Mouse (Mus musculus) neural tube, embryonic 15.5 days (tissue): ENCODE data around the gene Dcpp3. TPM values are rescaled to one million over a fixed set of nuclear protein-coding genes. Genes with fewer than 3 reads are reported as not detected.
"Not testable (repeated sequence)": the region's sequence is repeated elsewhere in the genome, so short reads cannot be mapped to it uniquely, and the experiment has no call there.

Experiments
- ATAC-seq: fragments of 200-750 bp; cut with Nextera tagmentation; 2 replicates; pipeline ENCODE4 v1.8.0; 2017; ENCODE audit warnings: mild to moderate bottlenecking, moderate TSS enrichment, moderate library complexity; ENCODE audit not compliant: low FRiP score
- H3K27ac ChIP-seq: fragments of 300-500 bp; sonication (generic); replicated peaks from 2 replicates; pipeline ENCODE4 v1.5.1; 2015; ENCODE audit warnings: mild to moderate bottlenecking, inconsistent platforms
- H3K27me3 ChIP-seq: fragments of 300-500 bp; sonication (generic); replicated peaks from 2 replicates; pipeline ENCODE4 v1.6.1; 2015; ENCODE audit warnings: inconsistent platforms
- H3K36me3 ChIP-seq: fragments of 300-500 bp; sonication (generic); 2 replicates; pipeline ENCODE4 v1.6.1; 2015; ENCODE audit warnings: inconsistent platforms
- H3K4me1 ChIP-seq: fragments of 300-500 bp; sonication (generic); 2 replicates; pipeline ENCODE4 v1.6.1; 2015; ENCODE audit warnings: inconsistent platforms
- H3K4me2 ChIP-seq: fragments of 300-500 bp; sonication (generic); 2 replicates; pipeline ENCODE4 v1.6.1; 2015; ENCODE audit warnings: inconsistent platforms, mild to moderate bottlenecking, moderate library complexity
- H3K4me3 ChIP-seq: fragments of 300-500 bp; sonication (generic); replicated peaks from 2 replicates; pipeline ENCODE4 v1.5.1; 2015; ENCODE audit warnings: mild to moderate bottlenecking, inconsistent platforms
- H3K9ac ChIP-seq: fragments of 300-500 bp; sonication (generic); replicated peaks from 2 replicates; pipeline ENCODE4 v1.6.1; 2015; ENCODE audit warnings: mild to moderate bottlenecking, inconsistent platforms
- H3K9me3 ChIP-seq: fragments of 300-500 bp; sonication (generic); replicated peaks from 2 replicates; pipeline ENCODE4 v1.6.1; 2016; ENCODE audit warnings: inconsistent platforms
- WGBS: fragments of 180-500 bp; shearing (Covaris S2); methylation state at CpG from one replicate; pipeline ENCODE4 v1.1.7; 2015; ENCODE audit warnings: mixed read lengths; 5-methylcytosine and 5-hydroxymethylcytosine counted together
- polyA plus RNA-seq: library from polyadenylated mRNA; unstranded; fragments of >200 nt; fragmentation: Nextera tagmentation; extraction: Ambion mirVana; gene quantifications from 2 replicates; pipeline ENCODE4 v1.2.1, GENCODE M21; 2015

Gene Dcpp3
- polyA plus RNA-seq, result not detected in 2 replicates

DNA sequence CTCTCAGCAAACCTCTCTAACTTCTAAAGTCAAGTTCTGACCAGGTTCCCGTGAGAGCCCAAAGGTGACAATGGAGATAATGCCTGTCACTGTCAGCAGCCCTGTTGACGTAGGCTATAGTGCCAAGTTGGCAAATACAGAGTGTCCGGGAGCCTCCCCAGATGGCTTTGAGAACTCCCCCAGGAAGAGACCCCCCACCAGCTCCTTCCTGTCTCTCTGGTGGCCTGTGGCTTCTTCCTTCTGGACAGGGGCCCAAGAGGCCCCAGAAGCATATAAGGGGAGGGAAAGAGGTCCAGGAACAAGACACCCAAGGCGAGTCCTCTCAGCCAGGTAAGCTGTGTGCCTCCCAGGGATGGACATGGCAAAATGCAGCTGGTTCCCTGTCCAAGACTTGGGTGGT is at the start of gene Dcpp3:
Gene Dcpp3 (plus strand): TSS at position 301 of the 400 bp plus-strand sequence.
- not testable (repeated sequence) for H3K27ac ChIP-seq, H3K27me3 ChIP-seq, ATAC-seq, H3K4me2 ChIP-seq, H3K36me3 ChIP-seq, H3K4me3 ChIP-seq, H3K4me1 ChIP-seq, H3K9ac ChIP-seq, H3K9me3 ChIP-seq
- WGBS, result 64% methylated on average over 4 of the region's 4 CpGs

DNA sequence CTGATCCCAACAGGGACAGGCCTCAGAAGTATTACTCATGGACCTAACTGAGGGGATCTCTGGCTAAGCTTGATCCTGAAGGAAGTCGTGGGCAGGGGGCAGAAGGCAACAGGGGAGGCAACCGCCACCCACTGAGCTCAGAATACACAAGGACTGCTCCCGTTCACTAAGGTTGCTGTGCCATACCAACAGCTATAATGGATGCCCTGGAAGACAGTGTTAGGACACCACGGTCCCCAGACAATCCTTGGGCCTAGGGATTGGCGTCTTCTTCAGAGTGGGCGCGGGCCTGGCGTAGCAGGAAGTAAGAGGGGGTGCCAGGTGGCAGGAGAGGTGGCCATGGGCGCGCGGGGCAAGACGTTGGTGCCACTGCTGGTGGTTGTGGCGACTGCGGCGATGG is 49.5 kb upstream of the Dcpp3 start, which contains the start of gene Prss21:
Gene Prss21 (plus strand): TSS at position 301 of the 400 bp plus-strand sequence.
- H3K27ac ChIP-seq, result no peak within 1 kb of the TSS
- H3K9ac ChIP-seq, result no peak within 1 kb of the TSS
- H3K36me3 ChIP-seq, result no peaks in the 10 kb centered on the region
- no peak within 1 kb of the TSS for H3K4me2 ChIP-seq
- no peaks in the 10 kb centered on the region for H3K27me3 ChIP-seq
- no peak within 1 kb of the TSS for H3K4me3 ChIP-seq
- no peaks in the 10 kb centered on the region for H3K4me1 ChIP-seq
- H3K9me3 ChIP-seq, result no peaks in the 10 kb centered on the region
- WGBS, result 86% methylated on average over 15 of the region's 15 CpGs
- ATAC-seq, result no peak

DNA sequence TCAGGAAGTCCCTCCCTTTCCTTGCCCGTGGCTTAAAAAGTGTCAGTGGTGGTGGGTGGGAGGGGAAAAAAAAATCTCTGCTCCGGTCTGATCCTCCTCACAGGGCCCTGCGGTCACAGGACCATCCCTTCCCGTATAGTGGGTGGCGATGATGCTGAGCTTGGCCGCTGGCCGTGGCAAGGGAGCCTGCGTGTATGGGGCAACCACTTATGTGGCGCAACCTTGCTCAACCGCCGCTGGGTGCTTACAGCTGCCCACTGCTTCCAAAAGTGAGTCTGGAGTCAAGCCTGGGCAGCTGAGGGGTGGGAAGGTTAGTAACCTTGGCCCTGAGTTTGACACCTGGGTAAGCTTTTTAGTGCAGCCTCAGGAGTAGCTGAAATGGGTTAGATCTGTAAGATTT is 48.7 kb upstream of the Dcpp3 start:
- no peak overlapping the region for H3K4me3 ChIP-seq
- H3K9me3 ChIP-seq, result no peaks in the 10 kb centered on the region
- no peak overlapping the region for H3K9ac ChIP-seq
- 94% methylated on average over 11 of the region's 11 CpGs for WGBS
- no peaks in the 10 kb centered on the region for H3K36me3 ChIP-seq
- H3K27ac ChIP-seq, result no peak overlapping the region
- no peak overlapping the region for H3K4me2 ChIP-seq
- no peak for ATAC-seq
- no peaks in the 10 kb centered on the region for H3K4me1 ChIP-seq
- no peaks in the 10 kb centered on the region for H3K27me3 ChIP-seq

DNA sequence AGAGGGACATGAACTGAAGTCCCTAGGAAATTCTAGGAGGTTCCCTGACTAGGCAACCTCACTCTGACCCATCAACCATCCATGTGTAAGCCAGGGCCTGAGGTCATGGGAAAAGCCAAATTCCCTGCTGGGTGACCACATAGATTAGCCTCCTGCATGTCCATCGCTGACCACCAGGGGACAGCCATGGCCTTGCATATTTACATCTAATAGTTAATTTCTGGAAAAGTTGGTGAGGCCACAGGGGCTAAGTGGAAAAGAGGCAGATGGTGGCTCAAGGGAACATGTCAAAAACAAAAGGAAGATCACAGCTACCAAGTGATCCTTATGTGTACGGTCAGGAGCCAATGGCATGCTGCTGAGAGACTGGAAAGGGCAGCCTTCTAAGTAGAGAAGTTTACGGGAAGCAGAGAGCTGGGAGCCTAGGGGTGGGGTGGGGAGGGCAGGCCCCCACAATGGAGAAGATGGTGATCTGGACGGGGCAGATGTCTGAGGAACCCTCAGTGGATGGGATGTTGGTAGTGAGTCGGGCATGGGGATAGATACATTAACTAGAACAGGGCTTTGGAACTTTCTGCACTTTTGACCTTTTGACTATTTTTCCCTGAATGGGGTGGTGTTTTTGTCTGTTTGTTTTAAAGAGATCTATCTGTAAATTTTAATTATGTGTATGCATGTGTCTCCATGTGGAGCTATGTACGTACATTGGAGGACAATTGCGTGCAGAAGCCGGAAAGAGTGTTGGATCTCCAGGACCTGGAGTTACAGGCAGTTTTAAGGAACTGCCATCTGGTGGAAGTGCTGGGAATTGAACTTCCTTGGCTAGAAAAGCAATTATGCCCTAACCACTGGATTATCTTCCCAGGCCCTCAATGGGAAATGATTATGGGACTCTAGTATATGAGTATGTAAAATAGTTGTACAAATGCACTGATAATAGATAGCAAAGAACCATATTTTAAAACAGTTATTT is 43.1 kb upstream of the Dcpp3 start:
- no peaks in the 10 kb centered on the region for H3K9me3 ChIP-seq
- H3K27me3 ChIP-seq, result no peaks in the 10 kb centered on the region
- WGBS, result 57% methylated on average over 8 of the region's 8 CpGs
- no peak for ATAC-seq
- no peaks in the 10 kb centered on the region for H3K4me1 ChIP-seq
- no peaks in the 10 kb centered on the region for H3K36me3 ChIP-seq
- no peak overlapping the region for H3K4me3 ChIP-seq
- no peak overlapping the region for H3K4me2 ChIP-seq
- H3K27ac ChIP-seq, result no peak overlapping the region
- no peak overlapping the region for H3K9ac ChIP-seq

DNA sequence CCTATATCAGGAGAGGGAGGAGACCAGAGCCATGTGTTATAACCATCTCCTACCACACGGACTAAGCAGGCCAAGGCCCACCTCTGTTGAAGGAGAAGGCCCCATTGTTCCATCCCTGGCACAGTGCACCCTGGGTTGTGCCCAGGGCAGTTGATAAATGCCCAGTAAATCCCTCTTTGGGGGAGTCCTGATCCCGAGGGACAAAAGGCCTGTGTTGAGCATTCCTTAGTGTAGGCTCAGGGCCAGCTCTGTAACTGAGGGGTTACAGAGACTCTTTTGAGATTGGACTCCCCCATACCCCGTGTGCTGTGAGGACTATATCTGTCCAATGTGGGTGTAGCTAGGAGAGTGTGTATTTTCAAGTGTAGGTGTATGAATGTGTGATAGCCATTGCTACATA is 40.5 kb upstream of the Dcpp3 start:
- Histone ChIP-seq H3K36me3 (no peaks in the 10 kb centered on the region), H3K4me3 (no peak overlapping the region), H3K27ac (peak overlapping the region; percentile 30; the same call in 1 of the 2 replicates), H3K27me3 (no peaks in the 10 kb centered on the region), H3K9ac (no peak overlapping the region), H3K4me1 (no peaks in the 10 kb centered on the region), H3K4me2 (no peak overlapping the region), H3K9me3 (no peaks in the 10 kb centered on the region)
- ATAC-seq, result peak; percentile 90
- 47% methylated on average over 3 of the region's 3 CpGs for WGBS

DNA sequence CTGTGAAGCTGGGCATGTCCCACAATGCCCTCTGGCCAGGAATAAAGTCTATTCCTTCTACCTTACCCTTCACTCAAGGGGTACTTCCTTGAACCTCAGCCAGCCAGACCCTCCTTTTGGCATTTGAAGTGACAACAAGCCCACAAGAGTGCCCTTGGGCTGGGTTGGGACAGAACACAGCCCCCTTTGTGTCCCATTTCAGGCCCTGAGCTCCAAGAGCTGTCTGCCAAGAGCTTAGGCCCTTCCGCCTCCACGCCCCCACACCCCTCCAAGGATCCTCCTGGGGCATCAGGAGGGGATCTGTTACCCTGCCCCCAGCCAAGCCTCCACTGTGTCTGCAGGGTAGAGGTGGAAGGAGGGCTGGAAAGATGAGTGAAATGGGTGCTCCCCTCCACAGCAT is 40.1 kb upstream of the Dcpp3 start:
- 92% methylated on average over 2 of the region's 2 CpGs for WGBS
- H3K4me1 ChIP-seq, result no peaks in the 10 kb centered on the region
- no peak overlapping the region for H3K4me2 ChIP-seq
- no peaks in the 10 kb centered on the region for H3K27me3 ChIP-seq
- peak; percentile 92 for ATAC-seq
- H3K27ac ChIP-seq, result peak overlapping the region; percentile 46
- no peak overlapping the region for H3K4me3 ChIP-seq
- H3K9ac ChIP-seq, result no peak overlapping the region
- no peaks in the 10 kb centered on the region for H3K36me3 ChIP-seq
- H3K9me3 ChIP-seq, result no peaks in the 10 kb centered on the region

DNA sequence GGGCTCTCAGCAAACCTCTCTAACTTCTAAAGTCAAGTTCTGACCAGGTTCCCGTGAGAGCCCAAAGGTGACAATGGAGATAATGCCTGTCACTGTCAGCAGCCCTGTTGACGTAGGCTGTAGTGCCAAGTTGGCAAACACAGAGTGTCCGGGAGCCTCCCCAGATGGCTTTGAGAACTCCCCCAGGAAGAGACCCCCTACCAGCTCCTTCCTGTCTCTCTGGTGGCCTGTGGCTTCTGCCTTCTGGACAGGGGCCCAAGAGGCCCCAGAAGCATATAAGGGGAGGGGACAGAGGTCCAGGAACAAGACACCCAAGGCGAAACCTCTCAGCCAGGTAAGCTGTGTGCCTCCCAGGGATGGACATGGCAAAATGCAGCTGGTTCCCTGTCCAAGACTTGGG is 36.7 kb upstream of the Dcpp3 start, which contains the start of the genes Dcpp1 and Dcpp2:
Gene Dcpp1 (plus strand): TSS at position 301 of the 400 bp plus-strand sequence.
Gene Dcpp2 (plus strand): TSS at position 305 of the 400 bp plus-strand sequence.
- H3K27me3 ChIP-seq, H3K36me3 ChIP-seq, H3K27ac ChIP-seq, H3K9ac ChIP-seq, H3K4me2 ChIP-seq, H3K4me3 ChIP-seq, H3K4me1 ChIP-seq, H3K9me3 ChIP-seq, ATAC-seq: not testable (repeated sequence)
- whole genome bisulfite sequencing, result 90% methylated on average over 4 of the region's 4 CpGs

DNA sequence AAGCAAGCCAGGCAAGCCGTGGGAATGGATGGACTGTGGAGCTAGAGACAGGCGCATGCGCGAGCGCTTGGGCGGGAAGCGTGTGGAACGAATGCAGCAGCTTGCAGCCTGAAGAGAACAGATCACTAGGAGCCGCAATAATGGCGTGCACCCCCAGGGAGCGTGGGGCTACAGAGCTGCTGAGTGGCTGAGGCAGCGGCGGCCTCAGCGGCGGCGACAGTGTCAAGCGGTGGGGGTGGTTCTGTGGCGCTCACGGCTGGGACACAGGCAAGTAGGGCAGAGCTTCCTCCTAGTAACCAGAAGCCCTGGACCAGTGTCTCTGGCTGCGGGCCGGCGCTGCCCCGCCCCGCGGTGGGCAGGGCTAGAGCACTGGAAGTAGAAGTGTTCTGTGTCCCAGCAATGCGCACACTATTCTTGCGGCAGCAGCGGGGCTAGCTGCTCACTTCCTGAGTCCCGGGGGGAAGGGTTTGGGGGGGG is 7.3 kb downstream of the Dcpp3 start:
- peak overlapping the region; percentile 95 for H3K27ac ChIP-seq
- ATAC-seq, result peak; percentile 96
- no peaks in the 10 kb centered on the region for H3K36me3 ChIP-seq
- no peaks in the 10 kb centered on the region for H3K27me3 ChIP-seq
- H3K9ac ChIP-seq, result peak overlapping the region; percentile 65
- peaks cover 13% of the 10 kb centered on the region for H3K4me1 ChIP-seq
- WGBS, result under 1% methylated on average over 29 of the region's 29 CpGs
- no peaks in the 10 kb centered on the region for H3K9me3 ChIP-seq
- H3K4me2 ChIP-seq, result peak overlapping the region; percentile 89
- peak overlapping the region; percentile 69 for H3K4me3 ChIP-seq

DNA sequence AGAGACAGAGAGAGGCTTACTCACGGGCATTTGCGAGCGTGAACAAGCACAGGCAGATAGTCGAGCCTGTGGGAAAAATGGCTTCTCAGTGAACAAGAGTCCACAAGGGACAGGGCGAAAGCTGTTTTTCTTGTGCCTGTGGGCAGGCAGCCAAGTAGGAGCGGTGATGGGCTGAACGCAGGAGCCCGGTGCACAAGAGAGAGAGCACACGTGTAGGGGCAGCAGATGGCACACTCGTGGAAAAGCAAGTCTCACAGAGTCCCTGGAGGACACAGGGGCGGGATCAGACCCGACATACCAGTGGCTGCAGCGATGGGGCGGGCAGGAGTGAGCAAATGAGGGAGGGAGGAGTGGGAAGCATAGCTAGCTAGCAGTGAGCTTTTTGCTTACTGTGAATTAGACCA is 7.8 kb downstream of the Dcpp3 start:
- Histone ChIP-seq H3K9ac (peak overlapping the region; percentile 65), H3K36me3 (no peaks in the 10 kb centered on the region), H3K27ac (peak overlapping the region; percentile 95), H3K4me2 (peak overlapping the region; percentile 89), H3K4me3 (peak overlapping the region; percentile 69), H3K27me3 (no peaks in the 10 kb centered on the region), H3K9me3 (no peaks in the 10 kb centered on the region), H3K4me1 (peaks cover 13% of the 10 kb centered on the region)
- peak; percentile 90 for ATAC-seq
- WGBS, result under 1% methylated on average over 14 of the region's 14 CpGs

DNA sequence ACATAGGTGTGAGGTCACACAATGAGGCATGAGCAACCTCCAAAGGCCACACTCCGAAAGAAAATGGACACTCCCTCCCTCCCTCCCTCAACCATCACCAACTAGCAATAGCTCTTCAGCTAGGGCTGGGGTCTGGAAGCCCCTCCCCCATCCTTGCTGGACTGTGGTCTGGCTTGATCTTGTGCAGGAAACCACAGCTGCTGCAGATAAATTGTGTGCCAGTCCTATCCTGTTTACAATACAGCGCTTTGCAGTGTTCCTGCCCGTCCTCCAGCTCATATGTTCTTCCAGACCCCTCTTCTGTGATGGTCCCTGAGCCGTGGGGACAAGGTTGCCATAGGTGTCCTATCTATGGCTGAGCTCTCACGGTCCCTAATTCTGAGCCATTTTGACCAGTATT is 13.9 kb downstream of the Dcpp3 start:
- Histone ChIP-seq H3K9ac (no peak overlapping the region), H3K36me3 (no peaks in the 10 kb centered on the region), H3K27ac (no peak overlapping the region), H3K4me3 (no peak overlapping the region), H3K9me3 (no peaks in the 10 kb centered on the region), H3K4me1 (no peaks in the 10 kb centered on the region), H3K4me2 (no peak overlapping the region), H3K27me3 (no peaks in the 10 kb centered on the region)
- 90% methylated on average over 5 of the region's 5 CpGs for WGBS
- ATAC-seq, result no peak

DNA sequence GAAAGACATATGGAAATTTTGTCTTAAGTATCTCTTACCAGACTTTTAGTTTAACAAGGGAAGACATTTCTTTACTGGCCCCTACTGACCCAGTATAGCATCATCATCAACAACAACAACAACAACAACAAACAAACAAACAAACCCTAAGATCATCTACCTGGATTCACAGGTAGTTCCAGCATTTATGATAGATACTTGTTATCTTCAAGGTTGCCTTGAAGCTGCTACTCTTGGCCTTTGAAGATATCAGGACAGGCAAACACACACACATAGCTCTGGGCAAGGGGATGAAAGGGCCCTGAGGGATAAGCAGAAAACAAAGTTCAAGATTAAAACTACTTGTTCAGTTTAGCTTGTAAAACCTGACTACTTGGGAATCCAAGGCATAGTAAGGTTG is 24.1 kb downstream of the Dcpp3 start, which contains the start of gene Sbp:
Gene Sbp (plus strand): TSS at position 301 of the 400 bp plus-strand sequence.
- ATAC-seq, result no peak
- Histone ChIP-seq H3K36me3 (no peaks in the 10 kb centered on the region), H3K9me3 (no peaks in the 10 kb centered on the region), H3K4me3 (no peak within 1 kb of the TSS), H3K27ac (no peak within 1 kb of the TSS), H3K4me2 (no peak within 1 kb of the TSS), H3K9ac (no peak within 1 kb of the TSS), H3K27me3 (no peaks in the 10 kb centered on the region), H3K4me1 (no peaks in the 10 kb centered on the region)

DNA sequence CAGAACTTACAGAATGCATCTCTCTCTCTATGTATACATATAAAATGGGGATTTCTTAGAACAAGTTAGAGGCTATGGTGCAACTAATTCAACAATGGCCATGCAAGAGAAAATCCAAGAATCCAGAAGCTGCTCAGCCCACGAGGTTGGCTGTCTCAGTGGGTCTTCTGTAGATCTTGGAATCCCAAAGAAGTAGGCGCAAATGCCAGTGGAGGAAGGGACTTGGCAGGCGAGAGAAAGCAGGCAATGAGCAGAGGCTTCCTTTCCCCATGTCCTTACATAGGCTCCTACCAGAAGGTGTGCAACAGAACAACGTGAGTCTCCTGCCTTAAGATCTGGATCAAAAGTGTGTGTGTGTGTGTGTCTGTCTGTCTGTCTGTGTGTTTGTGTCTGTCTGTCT is 30.2 kb downstream of the Dcpp3 start:
- not testable (repeated sequence) for ATAC-seq
- 83% methylated on average over 4 of the region's 4 CpGs for WGBS

More for the DNA sequence above, 30.2 kb downstream of the Dcpp3 start:
- not testable (repeated sequence) for H3K36me3 ChIP-seq, H3K27ac ChIP-seq, H3K4me1 ChIP-seq, H3K9ac ChIP-seq, H3K4me3 ChIP-seq, H3K9me3 ChIP-seq, H3K27me3 ChIP-seq, H3K4me2 ChIP-seq
